Mouse (Mus musculus): Measurements from ENCODE around the gene Frmd4a.

The Frmd4a gene

DNA sequence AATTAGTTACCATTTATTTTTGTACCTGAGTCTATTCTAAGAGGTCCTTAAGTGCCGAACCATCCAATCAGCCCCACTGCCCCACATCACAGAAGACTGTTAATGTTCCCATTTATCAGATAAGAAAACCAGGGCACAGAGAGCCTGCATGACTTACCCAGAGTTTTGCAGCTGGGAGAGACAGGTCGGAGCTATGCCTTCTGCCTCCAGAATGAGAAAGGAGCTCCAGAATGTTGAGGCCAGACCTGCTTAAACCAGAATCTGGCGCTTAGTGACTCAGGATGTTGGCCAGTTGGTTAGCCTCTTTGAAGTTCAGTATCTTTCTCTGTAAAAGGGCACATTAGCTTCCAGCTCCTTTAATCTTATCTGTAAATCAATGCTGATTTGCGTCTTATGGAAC lies 422.4 kb downstream of the Frmd4a start:
- POLR2A ChIA-PET: interaction anchor here in 1 of 4 experiments (1.4 kb wide), 1 partner anchor 19 kb away, joined by 3 read pairs; no protein-coding TSS in a partner anchor
- CTCF ChIA-PET: no interaction called here

DNA sequence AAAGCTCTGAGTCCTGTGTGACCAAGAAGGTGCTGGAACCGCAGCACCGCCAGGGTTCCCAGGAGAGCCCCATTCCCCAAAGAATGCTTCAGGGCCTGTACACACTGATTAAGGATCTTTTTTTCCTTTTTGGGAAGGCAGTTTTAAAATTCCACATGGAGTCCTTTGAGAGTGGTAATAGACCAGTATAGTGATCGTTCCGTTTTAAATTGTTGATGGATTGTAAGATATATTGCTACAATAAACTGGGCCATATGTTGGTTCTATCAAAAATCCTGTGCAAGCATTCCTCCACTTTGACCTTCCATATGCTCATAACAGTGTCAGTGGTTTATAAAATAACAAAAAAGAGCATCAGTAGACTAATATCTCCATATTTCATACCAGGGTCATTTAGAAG lies 424.3 kb downstream of the Frmd4a start:
- ChIA-PET CTCF (interaction anchor here in 1 of 4 experiments (1.1 kb wide), 1 partner anchor 58 kb away, joined by 3 read pairs; no protein-coding TSS in a partner anchor), POLR2A (no interaction called here)

DNA sequence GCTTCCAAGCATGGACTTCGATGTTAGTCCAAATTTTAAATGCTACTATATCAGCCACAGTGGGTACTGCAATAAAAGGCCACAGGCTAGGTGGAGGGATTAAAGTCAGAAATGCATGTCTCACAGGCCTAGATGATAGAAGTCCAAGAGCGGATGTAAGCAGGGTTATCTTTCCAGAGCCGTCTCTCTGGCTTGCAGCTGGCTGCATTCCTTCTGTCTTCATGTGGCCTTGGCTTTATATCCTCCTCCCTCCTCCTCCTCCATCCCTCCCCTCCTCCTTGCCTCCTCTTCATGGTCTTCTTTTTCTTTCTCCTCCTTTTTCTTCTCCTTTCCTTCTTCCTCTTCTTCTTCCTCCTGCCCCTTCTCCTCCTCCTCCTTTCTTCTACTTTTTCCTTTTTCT lies 427.2 kb downstream of the Frmd4a start:
- ChIA-PET CTCF (interaction anchor here in 1 of 4 experiments (0.9 kb wide), 1 partner anchor 420 kb away, joined by 5 read pairs; no protein-coding TSS in a partner anchor), POLR2A (no interaction called here)

DNA sequence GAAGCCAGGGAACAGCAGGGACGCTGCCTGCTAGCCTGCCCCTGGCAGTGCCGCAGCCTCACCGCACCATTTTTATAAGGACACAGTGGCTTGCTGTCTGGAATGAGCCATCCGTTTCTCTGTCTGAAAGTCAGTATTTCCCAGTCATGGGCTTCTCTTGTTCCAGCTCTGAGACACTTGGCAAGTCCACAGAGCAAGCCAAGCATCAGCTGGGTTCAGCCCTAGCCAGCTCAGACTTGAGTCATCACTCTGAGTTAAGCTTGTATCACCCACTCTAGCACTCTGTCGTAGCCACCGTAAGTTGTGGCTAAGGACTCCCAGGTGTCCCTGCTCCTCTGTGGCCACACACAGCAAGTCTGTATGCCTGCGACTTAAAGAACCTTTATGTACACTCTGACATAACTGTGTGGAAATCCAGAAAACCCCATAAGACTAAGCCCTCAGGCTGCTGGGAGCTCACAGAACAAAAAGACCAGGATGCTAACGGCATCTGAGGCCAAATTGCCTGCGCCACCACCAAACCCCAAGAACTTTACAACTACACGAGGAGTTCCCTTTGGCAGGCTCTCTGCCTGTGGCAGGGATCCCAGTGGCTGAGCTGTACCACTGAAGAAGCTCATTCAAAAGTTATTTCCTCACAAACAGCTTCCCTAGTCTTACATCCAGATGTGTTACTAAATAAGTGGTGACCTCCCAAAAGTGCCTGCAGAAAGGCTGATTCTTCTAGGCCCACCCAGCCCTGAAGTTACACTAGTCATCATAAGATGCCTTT lies 428.3 kb downstream of the Frmd4a start:
- POLR2A ChIA-PET: no interaction called here
- CTCF ChIA-PET: interaction anchor here in 1 of 4 experiments (0.9 kb wide), 1 partner anchor 419 kb away, joined by 5 read pairs; no protein-coding TSS in a partner anchor

DNA sequence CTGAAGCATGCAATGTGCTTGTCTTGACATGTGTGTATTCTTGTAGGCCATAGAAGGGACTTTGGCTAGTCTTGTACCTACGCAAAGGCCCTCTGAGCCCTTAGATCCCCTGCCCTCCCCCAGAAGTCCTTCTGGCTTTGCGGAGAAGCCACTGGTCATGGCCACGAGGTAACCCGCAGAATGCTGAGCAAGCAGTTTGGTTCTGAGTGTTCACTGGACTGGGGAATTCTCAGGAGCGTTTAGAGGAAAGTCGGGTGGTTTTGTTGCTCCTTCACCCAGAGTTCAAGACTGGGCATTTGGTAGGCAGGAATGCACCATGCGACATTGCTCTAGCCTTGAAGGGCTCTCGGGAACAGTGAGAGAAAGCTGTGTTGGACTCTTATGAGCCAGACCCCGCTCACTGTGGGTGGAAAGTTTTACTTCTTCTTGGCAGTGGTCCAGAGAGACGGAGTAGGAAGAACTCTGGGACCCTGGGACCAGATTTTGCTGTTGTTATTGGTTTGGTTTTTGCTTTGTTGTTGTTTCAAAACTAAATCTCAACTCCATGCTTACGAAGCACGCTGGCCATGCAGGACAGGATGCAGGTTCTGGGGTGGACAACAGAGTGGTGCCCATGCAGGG lies 432.5 kb downstream of the Frmd4a start:
- CTCF ChIA-PET: no interaction called here
- POLR2A ChIA-PET: no interaction called here

DNA sequence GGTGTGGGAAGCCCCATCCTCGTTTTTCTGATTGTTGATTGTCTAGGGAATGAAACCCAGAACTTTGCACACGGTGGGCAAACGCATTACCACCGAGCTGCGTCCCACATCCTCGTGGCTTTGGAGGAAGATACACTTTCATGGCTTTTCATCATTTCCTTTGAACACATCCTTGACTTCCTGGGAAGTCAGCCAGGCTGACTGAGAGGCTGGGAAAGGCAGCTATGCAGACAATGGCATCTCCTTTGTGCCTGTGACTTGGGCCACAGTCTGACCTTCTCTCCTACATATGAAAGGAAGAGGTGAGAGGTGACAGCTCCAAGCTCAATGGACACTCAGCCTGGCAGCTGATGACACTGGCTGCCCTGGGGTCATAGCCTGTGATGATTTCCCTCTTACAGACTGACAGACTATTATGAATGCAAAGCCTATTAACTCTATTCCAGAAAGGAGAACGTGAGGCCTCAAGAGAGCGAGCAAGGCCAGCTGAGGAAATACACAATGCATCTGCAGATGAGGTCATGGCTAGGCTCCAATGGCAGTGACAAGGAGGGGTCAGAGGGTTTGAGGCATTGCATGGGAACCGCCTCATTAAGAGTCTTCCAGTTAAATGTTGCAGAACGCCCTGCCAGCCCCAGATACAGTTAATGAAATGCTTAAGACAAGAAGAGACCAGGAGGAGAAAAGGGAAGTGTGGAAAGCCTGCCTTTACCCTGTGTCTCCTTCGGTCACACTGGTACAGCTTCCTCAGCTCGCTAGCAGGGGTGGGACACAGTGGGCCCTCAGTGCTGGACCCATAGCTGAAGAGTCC lies 435.3 kb downstream of the Frmd4a start:
- ChIA-PET CTCF (interaction anchor here in 1 of 4 experiments (0.6 kb wide), 1 partner anchor 87 kb away, joined by 3 read pairs; no protein-coding TSS in a partner anchor), POLR2A (interaction anchor here in 2 of 4 experiments (0.6 to 1.8 kb wide), 2 partner anchors 9 to 12 kb away, joined by 3 to 5 read pairs; no protein-coding TSS in a partner anchor)

DNA sequence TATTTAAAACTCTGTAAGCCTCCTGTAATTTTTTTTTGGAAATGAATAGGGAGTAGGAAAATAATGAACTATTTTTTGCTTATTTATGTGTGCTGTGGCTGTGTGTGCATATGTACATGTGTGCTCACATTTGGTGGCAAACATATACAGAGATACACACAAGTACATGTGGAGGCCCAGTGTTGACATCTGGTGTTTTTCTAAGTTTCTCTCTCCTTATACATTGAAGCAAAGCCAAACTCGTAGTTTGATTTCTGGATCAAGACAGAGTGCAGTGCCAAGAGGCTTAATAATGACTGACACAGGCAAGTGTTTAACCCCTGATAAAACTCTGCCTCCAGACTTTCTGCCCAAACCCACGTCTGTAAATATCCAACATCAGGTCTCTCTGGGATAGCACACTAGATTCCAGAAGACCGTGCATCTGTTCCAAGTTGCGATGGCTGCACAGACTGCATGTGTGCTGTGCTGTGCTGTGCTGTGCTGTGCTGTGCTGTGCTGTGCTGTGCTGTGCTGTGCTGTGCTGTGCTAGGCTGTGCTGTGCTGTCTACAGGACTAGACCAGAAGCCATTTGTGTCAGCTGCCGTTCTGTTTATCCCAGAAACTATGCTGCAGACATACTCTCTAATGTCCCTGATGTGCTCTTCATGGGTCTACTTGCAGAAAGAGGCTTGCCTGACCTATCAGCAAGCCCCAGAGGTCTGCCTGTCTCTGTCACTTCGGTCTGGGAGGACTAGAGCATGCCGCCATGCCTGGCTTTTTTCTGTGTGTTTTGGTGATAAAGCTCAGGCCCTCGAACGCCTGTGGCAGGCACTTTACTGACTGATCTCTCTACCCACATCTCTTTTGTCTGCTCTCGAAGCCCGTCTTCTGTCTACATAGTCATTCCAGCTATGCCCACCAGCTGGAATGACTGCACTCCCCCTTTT lies 437.8 kb downstream of the Frmd4a start:
- ChIA-PET CTCF (no interaction called here), POLR2A (no interaction called here)

DNA sequence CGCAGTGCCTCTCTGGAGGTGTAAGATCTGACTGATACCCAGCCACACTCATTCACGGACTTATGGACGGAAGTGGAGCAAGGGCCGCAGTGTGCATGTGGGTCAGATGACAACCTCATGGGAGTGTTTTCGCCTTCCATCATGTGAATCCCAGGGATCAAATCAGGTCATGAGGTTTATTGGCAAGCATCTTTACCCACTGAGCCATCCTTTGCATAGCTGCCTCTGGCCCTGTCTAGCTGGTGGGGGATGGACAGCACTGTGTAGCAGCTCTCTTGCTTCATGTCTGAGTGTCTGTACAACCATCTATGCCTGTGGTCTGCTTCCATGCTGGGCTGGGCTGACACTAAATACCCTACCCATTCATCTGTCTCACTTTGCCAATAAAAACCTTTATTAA lies 443.4 kb downstream of the Frmd4a start:
- ChIA-PET POLR2A (interaction anchor here in 1 of 4 experiments (1.3 kb wide), 1 partner anchor 1128 kb away, joined by 3 read pairs; the partner anchor contains the start of gene Rpp38), CTCF (no interaction called here)

DNA sequence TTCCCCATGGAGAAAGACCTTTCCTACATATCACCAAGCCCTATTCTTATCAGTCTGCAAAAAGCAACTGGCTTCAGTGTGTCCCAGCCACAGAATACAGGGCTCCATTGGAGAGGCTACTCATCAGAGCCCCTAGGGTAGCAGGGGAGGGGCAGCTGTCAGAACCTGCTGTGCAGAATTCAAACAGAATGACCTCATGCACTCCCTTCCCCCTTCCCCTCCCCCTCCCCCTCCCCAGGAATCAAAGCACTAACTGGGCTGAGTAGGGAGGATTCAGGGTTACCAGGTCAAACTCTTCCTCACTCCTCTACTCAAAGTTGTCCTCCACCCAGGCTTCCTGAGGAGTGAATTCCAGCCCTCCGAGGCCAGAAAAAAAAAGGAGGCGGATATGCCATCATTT lies 444.0 kb downstream of the Frmd4a start:
- POLR2A ChIA-PET: interaction anchor here in 3 of 4 experiments (0.7 to 1.3 kb wide), 4 partner anchors 8 to 1129 kb away, joined by 3 to 5 read pairs (median 4); partner anchors contain the start of gene Rpp38 (in 1 of the 3)
- CTCF ChIA-PET: interaction anchor here in 2 of 4 experiments (0.7 to 1.1 kb wide), 2 partner anchors 16 to 38 kb away, joined by 4 to 12 read pairs; no protein-coding TSS in a partner anchor

DNA sequence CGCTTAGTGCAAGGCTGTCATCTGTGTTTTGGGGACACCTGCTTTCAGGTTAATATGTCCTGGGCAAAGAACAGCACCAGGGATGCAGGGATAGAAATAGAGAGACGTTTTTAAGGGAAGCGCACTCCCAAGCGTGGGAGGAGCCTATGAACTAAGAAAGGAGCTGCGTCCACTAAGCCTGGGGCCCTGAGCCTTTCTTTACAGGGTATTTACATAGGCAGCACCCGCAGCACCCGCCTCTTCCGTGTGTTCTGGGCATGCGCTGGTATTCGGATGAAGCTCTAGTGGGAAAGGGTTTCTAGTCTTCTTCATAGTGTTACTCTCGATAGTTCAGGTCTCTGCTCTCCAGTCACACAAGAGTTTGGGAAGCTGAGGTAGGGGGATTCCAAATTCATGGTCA lies 445.0 kb downstream of the Frmd4a start:
- POLR2A ChIA-PET: interaction anchor here in 2 of 4 experiments (0.7 to 1.3 kb wide), 2 partner anchors 9 to 27 kb away, joined by 5 read pairs; no protein-coding TSS in a partner anchor
- CTCF ChIA-PET: interaction anchor here in 2 of 4 experiments (1.0 to 1.1 kb wide), 2 partner anchors 37 to 663 kb away, joined by 3 to 4 read pairs; no protein-coding TSS in a partner anchor

DNA sequence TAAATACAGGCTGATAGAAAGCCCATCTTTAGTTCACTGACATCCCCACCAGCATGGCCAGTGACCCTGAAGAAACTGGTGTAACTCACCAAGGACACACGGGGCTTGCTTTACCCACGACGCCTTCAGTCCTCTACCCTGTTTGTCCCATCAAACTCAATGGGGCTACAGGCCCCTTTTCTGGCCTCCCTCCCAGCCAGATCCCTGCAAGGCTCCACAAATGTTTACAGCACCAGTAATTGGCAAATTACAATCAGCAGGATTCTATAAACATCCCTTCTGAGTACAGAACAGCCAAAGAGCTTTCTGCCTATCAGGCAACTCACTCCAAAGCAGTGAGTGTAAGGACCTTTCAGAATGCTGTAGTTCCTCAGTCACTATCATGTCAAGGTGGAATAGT lies 448.6 kb downstream of the Frmd4a start:
- ChIA-PET POLR2A (no interaction called here), CTCF (no interaction called here)

DNA sequence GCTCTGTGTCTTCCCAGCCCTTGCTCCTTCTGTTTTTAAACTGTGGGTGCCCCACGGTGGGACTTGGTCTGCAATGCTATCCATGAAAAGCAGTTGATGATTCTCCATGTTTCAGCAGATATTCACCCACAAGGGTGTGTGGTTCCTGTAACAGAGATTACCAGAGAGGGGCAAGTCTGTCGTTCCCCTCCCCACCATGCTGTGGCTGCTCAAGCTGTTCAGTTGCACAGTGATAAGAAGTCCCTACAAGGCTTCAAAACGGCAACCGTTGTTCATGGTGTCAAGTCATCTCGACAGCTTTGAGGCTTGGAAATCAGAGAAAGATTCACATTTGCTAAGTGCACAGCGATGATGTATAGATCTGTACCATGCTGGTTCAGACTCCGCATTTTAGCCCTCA lies 449.8 kb downstream of the Frmd4a start:
- CTCF ChIA-PET: no interaction called here
- POLR2A ChIA-PET: no interaction called here

DNA sequence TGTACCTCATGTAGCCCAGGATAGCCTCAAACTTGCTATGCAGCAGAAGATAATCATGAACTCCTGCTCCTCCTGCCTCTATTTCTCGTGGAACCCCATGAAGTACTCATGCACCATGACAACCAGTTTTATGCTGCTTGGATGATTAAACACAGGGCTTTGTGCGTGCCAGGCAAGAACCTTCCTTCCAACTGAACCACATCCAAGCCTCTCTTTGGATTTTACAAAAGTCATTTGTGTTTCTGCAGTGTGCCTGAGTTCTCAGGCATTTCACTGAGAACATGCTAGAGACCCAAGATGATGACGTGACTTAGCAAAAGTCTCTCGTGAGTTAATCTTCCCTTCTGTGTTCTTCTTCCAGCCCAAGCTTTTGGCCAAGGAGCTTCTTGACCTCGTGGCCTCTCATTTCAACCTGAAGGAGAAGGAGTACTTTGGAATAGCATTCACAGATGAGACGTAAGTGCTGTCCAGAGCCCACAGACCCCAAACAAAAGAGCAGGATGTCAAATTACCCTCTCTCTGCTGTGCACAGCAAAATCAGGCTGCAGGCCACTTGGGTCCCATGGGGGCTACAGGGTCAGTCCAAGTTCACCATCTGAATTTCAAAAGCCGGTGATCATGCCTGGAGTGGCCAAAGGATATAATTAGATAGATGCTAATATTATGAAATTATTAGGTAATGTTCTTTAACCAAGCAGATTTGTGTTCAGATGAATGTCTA lies 455.4 kb downstream of the Frmd4a start:
- ChIA-PET POLR2A (no interaction called here), CTCF (interaction anchor here in 1 of 4 experiments (1.0 kb wide), 1 partner anchor 27 kb away, joined by 3 read pairs; no protein-coding TSS in a partner anchor)

DNA sequence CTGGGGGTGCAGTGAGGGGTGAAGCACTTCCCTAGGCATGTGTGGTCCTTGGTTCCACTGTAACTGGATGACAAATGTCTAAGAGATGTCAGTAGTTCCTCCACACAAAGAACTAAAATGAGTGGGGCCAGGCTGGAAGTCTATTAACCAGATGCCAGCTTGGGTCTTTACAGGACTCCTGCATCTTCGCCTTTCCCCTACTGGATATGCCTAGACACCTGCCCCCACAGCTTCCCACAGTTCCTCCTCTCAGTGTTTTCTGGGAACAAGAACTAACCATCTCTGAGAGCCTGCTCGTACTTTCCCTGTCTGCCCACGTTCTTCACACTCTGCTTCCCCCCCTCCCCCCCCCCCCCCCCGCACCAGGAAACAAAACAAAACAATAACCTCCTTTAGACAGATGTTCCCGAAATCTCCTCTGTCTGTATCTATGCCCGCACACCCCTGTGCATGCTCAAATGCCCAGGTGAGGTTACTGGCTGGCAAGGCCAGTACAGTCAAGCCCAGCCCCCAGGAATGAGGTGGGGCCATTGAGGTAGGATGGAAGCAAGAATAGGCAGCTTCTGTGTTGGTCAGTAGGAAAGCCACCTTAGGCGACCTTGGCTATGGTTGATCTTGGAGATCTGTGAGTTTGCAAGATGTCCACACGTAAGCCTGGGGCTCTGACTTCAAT lies 456.5 kb downstream of the Frmd4a start:
- ChIA-PET CTCF (interaction anchor here in 1 of 4 experiments (1.0 kb wide), 1 partner anchor 25 kb away, joined by 3 read pairs; no protein-coding TSS in a partner anchor), POLR2A (no interaction called here)

DNA sequence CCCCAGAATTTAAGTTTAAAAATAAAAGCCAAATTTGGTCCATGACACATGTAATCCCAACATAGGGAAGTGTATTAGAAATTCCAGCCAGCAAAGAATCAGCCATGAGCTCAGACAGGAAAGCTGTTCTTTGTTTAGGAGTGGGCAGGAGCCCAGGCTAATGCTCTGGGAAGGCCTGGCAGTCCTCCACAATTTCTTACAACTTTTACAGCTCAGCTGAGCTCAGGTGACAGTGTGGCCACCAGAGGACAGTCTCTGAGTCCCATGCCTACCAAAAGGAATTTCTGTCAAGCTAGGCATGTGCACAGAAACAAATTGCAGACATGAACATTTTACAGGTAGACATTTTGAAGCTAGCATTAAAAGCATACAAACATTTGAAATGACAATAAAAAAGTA lies 457.0 kb downstream of the Frmd4a start:
- ChIA-PET POLR2A (no interaction called here), CTCF (no interaction called here)

DNA sequence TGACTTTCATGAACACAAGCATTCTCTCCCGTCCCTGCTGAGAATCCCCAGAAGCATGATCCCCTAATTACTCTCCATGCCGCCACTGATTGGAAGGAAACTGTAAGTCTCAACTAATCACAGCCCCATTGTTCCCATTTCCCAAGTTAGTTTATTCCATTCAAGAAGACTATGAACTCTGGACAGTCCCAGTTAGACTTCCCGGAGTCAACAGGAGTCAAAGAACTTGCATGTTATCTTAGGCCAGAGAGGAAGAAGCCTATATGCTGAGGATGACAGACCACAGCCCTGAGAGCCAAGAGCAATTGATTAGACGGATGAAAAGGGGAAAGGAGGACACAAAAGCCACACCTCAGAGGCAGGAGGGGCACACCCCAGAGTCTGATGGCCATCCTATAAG lies 458.5 kb downstream of the Frmd4a start:
- POLR2A ChIA-PET: interaction anchor here in 1 of 4 experiments (0.6 kb wide), 1 partner anchor 23 kb away, joined by 3 read pairs; no protein-coding TSS in a partner anchor
- CTCF ChIA-PET: interaction anchor here in 1 of 4 experiments (0.5 kb wide), 1 partner anchor 104 kb away, joined by 3 read pairs; no protein-coding TSS in a partner anchor

DNA sequence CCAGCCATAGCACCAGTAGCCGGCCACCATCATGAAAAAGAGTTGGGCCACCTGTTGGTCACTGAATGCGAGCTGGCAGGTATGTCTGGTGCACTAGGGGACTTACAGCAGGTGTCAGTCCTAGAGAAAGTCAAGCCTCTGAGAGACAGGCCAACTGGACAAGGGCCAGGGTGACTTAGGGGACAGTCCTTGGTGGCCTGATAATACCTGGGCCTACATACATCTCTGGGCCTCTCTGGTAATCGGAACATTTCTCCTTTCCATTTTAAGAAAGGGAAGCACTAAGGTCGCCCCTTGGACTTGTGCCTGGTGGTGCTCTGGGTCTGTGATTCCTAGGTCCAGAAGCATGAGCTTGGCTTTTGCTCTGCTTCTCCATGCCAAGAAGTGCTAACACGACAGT lies 459.1 kb downstream of the Frmd4a start:
- CTCF ChIA-PET: interaction anchor here in 1 of 4 experiments (0.5 kb wide), 1 partner anchor 103 kb away, joined by 3 read pairs; no protein-coding TSS in a partner anchor
- POLR2A ChIA-PET: no interaction called here
